Mouse (Mus musculus): ENCODE measurements around the gene Elp5.

The Elp5 gene

DNA sequence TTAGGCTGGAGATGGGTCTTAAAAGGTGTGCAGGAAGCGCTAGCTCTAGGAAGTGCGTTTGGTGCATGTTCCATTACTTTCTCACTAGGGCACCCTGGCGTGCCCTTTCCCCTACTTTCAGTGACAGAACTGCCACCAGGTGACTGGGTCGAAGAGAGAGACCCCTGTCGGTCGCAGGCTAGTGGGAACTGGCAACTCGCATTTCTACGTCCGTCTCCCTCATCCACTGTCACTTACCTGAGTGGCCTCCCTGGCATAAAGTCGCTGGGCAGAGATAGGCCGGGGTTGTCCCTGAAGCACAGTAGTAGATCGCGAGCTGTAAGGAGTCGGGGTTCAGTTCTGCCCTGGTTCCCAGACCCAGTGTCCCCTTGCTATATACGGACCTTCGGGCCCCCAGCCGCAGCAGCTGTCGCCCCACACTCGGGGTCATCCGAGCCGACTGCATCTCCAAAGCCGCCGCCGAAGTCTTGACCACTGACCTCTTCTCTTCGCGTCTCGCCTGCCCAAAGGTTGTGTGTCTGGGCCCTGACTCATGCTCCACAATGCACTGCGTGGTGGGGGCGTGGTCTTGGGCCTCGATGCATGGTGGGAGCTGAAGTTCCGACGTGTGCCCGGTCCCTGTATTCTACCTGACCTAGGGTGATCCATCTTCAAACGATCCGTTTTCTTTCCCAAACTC lies 32.7 kb upstream of the Elp5 start, which contains the start of gene Acadvl:
Acadvl (minus strand) TSS at position 532 of the 679 bp plus-strand sequence.
- in situ Hi-C loops (cut with MseI, MboI): no loop called here

- in situ Hi-C loops (cut with MseI, MboI): no loop called here
Measured at GRCm38 (mm10) chr11:70014051-70014450, 31.7 kb upstream of the Elp5 start.

- in situ Hi-C loops (cut with MseI, MboI): no loop called here
Measured at GRCm38 (mm10) chr11:70013408-70013807, 31.1 kb upstream of the Elp5 start.

- in situ Hi-C loops (cut with MseI, MboI): no loop called here
Measured at GRCm38 (mm10) chr11:70012931-70013330, 30.6 kb upstream of the Elp5 start.

DNA sequence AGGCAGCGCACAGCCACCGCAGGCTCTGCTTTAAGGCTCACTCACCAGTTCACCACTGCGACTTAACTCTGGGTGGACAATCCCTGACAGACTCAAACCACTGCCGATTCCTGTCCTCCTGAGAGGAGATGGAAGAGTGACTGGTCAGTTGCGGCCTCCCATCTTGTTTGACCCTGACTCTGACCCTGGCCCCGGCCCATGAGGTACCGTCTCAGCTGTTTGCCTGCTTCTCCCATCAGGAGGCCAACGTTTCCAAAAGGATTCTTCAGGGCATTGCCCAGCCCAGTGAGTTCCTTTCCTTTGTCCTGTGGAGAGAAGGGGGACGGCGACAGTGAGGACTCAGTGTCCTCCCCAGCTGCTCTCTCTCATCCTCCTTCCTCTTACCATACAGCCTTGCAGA lies 28.6 kb upstream of the Elp5 start:
- in situ Hi-C loops (cut with MseI, MboI): no loop called here

DNA sequence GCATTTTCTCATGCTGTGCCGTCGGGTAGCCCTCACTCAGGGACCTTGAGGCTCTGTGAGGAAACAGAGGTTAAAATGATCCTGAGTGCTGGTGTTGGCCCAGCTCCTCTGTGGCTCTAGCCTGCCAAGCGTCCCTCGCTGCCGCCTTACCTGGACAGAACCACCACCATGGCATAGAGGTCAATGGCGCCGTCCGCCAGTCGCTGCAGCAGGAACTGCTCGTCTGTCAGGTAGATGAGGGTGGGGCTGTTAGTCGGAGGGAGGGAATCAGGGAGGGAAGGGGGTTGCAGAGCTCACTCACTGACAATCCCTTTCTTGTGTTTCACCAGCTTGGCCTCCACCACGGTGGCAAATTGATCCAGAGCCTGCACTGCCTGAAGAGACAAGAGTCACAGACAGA lies 28.2 kb upstream of the Elp5 start:
- in situ Hi-C loops (cut with MseI, MboI): no loop called here

DNA sequence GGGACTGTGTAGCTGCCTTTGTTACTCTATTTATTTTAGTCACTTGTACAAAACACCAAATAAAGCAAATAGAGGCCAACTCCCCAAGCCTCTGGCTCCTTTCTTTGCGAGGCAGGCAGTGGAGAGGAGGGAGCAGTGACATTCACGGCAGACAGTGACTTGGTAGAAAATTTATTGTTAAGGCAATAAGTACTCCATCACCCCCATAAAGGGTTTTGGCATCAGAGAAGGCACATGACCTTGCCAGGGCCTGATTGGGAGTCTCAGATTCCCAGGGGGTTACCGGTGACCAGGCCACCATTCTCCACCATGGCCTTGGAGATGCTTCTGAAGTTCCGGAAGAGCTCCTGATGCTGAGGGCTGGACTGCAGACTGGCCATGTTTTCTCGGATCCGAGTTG lies 27.7 kb upstream of the Elp5 start:
- in situ Hi-C loops (cut with MseI, MboI): no loop called here

GRCm38 (mm10) chr11:70005521-70005920 lies 23.2 kb upstream of the Elp5 start:
- in situ Hi-C loops (cut with MseI, MboI): no loop called here

DNA sequence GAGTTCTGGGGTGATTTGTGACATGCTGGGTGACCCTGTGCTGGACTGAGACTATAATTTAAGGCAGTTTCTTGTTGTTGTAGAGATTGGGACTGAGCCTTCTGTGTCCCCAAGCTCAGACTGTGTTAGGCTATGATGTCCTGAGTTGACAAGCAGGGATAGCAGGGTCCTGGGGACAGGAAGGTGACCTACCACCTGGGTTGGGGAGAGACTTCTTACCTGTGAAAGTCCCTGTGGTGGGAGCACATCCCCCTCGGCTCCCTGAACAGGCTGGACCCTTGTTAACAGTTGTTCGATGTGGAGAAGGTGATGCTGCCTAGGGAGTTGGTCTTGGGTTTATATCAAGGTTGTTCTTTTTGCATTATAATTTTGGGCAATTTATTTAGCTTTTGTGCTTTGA lies 20.2 kb upstream of the Elp5 start:
- in situ Hi-C loops (cut with MseI, MboI): no loop called here

GRCm38 (mm10) chr11:70001865-70002264 lies 19.5 kb upstream of the Elp5 start:
- in situ Hi-C loops (cut with MseI, MboI): no loop called here

DNA sequence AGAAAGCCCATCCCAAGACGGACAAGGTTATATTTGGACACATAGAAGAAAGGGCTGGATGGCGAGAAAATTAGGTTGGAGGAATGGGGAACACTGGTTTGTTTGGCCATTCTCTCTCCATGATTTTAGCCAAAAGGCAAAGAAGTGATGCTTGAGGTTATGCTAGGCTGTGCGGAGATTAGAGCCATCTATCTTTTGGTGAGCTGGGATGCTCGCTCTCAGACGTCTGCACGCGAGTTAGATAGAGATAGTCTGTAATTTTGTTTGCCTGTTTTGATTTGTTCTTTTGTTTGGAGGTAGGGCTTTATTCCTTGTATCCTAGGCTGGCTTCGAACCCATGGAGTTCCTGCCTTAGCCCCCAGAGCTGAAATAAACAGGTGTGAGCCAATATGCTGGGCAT lies 18.8 kb upstream of the Elp5 start:
- in situ Hi-C loops (cut with MseI, MboI): no loop called here

- in situ Hi-C loops (cut with MseI, MboI): no loop called here
Measured at GRCm38 (mm10) chr11:70000396-70000898, 18.1 kb upstream of the Elp5 start, which contains the start of gene Dvl2. Dvl2 (plus strand) TSS chr11:70000595.

DNA sequence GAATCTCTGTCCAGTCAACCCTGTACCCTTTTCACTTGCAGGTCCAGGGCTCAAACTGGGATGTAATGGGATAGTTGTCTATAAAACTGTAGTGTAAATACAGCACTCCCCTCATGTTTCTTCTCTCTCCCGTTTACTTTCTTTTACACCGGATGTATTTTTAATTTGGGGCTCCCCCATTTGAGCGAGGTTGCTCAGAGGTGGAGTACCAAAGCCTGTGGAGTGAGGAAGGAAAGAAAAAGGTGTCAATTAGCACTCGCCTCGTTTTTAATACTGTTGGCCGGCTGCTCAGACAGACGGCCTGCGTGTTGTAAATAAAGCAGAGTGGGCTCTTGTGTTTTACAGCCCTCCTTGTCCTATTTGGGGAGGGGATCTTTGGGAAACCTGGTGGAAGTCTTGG lies 17.3 kb upstream of the Elp5 start:
- in situ Hi-C loops (cut with MseI, MboI): no loop called here

GRCm38 (mm10) chr11:69998567-69999491 lies 16.5 kb upstream of the Elp5 start:
- in situ Hi-C loops (cut with MseI, MboI): no loop called here

- in situ Hi-C loops (cut with MseI, MboI): no loop called here
Measured at GRCm38 (mm10) chr11:69997070-69997509, 14.8 kb upstream of the Elp5 start.

- in situ Hi-C loops (cut with MseI, MboI): no loop called here
Measured at GRCm38 (mm10) chr11:69996161-69997061, 14.1 kb upstream of the Elp5 start.

- in situ Hi-C loops (cut with MseI, MboI): no loop called here
Measured at GRCm38 (mm10) chr11:69995391-69995960, 13.2 kb upstream of the Elp5 start, which contains the start of gene Phf23. Phf23 (plus strand) TSS chr11:69995777.

- in situ Hi-C loops (cut with MseI, MboI): no loop called here
Measured at GRCm38 (mm10) chr11:69994401-69995090, 12.2 kb upstream of the Elp5 start.

DNA sequence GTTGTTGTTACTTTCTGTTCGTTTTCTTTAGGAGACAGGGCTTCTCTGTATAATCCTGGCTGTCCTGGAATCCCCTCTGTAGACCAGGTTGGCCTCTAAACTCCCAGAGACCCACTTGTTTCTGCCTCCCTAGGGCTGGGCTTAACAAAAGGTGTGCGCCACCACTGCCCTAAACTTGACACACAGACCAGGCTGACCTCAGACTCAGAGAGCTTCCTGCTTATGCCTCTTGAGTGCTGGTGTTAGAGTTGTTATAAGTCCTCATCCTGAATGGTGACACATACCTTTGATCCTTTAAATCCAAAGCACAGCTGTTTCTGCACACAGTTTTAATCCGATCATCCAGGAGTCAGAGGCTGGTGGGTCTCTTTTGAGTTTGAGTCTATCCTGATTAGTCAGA lies 10.6 kb upstream of the Elp5 start:
- in situ Hi-C loops (cut with MseI, MboI): no loop called here

DNA sequence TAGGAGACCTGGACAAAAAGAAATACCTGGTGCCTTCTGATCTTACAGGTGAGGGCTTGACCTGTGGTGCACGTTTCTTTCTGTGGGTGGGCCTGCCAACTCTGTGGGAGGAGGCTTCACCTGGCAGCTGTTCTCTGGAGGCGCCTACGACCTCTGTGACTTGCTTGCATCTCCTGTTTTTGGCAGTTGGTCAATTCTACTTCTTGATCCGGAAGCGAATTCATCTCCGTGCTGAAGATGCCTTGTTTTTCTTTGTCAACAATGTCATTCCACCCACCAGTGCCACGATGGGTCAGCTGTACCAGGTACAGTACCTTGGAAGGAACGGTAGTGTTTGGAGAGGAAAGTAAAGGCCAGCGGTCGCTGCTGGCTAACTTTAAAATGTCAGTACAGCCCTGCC lies 10.1 kb upstream of the Elp5 start:
- in situ Hi-C loops (cut with MseI, MboI): no loop called here

Data from mouse trophoblast stem cell (cell line).